Mouse (Mus musculus): Measurements from ENCODE around the gene Fam81a.

The Fam81a gene

DNA sequence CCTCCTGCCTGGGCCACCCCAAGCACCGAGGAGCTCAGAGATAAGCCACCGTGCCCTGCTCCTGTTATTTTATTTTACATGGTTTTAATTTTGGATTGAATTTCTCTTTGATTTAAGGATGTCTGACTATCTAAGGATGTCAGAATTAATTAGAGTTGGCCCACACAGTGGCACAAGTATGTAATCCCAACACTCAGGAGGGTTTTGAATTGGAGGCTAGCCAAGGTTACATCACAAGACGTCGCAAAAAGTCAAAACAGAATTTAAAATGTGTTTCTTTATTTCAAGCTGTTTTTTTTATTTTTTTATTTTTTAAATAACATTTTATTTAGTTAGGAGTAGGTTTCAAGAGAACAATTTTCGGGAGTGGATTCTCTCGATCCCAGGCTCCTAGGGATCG is 31.5 kb downstream of the Fam81a start:
- CTCF ChIA-PET = interaction anchor here (0.8 kb wide), 1 partner anchor 39 kb away, joined by 3 read pairs; no protein-coding TSS in a partner anchor

DNA sequence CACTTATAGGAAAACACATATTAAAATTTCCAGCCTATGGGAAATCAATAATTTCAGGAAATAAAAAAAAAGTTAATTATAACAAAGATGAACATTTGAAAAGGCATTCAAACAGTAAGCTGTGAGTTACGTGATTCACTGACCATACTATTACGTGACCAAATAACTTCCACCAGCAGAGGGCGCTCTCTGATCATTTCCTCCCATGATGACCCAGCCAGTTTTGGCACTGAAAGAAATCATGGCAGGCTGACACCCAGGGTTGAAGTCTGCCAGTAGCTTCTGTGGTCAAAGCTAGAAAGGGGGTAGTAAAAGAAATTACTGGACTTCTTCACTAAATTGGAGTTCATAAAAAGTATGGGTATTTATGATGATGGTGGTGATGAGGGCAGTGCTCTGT is 33.1 kb downstream of the Fam81a start:
- CTCF ChIA-PET = interaction anchor here (0.7 kb wide), 2 partner anchors 84 to 222 kb away, joined by 3 to 9 read pairs; no protein-coding TSS in a partner anchor

DNA sequence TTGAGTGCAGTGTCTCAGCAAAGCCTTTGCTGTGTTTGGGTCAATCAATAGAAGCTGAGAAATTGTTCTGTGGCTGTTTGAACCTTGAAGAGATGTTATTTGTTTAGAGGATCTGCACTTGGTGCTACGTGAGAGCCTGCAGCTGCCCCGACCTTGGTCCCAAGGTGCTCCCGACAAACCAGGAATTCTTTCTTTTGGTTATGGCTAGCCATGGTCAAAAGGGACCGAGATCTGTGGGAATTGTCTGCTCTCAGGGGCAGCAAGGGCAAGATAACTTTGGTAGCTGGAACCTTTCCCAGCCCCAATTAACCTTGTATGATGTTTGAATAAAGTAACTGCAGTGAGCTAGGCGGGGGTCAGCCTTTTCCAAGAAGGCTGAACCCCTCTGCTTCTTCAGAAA is 34.2 kb downstream of the Fam81a start:
- CTCF ChIA-PET = no interaction called here

DNA sequence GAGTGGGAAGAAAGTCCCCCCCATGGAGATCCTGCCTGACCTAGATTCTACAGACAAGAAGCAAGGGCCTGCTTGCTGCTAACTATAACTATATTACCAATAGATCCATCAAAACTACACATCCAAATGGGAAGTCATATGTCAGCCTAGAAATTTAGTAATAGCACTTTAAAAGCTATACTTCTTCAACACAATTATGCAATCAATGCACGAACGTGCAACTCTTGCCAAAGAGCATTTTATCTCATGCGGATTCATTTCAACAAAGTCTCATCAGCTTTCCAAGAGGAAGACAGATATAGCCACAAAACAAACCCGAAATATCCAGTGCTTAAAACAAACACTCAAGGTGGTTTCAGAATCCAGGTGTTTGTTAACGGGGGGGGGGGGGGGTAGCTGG is 36.8 kb downstream of the Fam81a start:
- CTCF ChIA-PET = interaction anchor here (0.6 to 0.7 kb wide), 2 partner anchors 9 to 16 kb away, joined by 5 to 10 read pairs; no protein-coding TSS in a partner anchor

DNA sequence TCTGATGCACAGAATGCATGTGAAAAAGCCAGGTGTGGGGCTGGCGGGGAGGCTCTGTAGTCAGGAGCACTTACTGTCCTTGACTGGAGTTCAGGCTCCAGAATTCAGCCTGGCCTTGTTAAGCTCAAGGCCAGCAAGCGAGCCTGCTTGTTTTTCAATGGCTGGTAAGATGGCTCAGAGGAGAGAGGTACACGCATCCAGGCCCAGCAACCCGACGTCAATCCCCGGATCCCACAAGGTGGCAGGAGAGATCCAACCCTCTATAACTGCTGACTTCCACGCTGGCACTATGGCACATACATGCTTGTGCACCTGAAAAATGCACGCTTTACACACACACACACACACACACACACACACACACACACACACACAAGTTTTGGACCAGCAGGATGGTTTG is 39.3 kb downstream of the Fam81a start:
- CTCF ChIA-PET = no interaction called here

DNA sequence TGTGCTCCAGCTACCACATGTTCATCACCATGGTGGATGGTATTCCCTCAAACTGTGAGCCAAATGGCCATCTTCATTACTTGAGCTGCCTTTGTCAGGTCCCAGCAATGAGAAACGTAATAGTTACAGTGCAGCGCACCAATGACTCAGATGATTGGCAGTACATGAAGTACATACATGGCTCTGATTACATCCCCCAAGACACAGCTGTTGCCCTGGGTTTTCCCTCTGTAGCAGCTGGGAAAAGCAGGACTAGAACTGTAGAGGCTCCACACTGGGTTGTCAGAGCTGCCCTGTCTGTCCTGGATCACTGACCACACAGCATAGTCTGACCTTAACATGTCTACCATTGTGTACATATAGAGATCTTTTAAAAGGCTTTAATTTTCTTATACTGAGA is 44.8 kb downstream of the Fam81a start:
- CTCF ChIA-PET = interaction anchor here (0.6 to 0.7 kb wide), 2 partner anchors 24 to 388 kb away, joined by 3 to 5 read pairs; no protein-coding TSS in a partner anchor

DNA sequence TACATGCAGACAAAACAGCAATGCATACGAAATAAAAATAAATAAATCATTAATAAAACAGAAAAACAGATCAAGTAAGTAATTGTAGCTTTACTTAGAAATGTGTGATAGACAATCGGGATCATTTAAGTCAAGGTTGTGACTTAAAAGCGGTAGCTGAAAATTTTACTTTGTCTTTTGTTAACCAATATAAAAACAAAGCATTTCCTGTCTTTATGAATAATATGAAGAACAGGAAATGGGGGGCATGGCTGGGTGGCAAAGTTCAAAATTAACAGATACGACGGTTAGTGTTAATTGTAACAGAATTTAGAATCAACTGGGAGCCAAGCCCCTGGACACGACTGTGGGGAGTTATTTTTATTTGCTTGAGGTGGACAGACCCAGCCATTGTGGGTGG is 47.3 kb downstream of the Fam81a start:
- CTCF ChIA-PET = no interaction called here

DNA sequence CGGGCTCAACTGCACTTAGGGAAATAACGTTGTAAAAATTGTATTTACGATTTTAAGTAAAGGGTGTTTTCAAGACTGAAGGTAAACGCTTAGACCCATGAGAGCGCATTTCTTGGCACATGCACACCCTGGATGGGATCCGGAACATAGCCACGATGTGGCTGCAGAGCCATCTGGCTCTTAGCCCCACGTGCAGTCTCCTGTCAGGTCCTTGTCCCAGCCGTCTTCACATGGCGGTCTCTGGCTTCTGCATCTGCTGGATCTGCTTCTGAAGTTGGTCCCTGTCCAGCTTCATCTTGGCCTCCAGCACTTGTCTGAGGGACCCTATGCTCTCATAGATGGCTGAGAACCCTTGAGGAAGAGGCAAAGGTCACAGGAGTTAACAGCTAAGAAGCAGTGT is 51.8 kb downstream of the Fam81a start:
- CTCF ChIA-PET = no interaction called here

DNA sequence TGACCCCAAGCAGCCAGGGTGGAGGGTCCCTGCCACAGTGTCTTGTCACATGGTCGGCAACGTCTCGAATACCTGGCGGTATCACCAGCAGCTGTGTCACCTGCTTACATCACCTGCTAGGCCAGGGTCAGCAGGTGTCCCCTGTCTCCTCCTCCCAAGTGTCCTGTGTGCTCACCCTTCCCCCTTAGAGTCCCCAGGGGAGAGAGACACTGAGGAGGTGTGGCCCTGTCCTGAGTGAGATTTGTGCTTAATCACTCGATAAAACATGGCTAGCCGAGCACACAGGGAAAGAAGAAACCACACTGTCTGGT is 53.6 kb downstream of the Fam81a start:
- CTCF ChIA-PET = no interaction called here

DNA sequence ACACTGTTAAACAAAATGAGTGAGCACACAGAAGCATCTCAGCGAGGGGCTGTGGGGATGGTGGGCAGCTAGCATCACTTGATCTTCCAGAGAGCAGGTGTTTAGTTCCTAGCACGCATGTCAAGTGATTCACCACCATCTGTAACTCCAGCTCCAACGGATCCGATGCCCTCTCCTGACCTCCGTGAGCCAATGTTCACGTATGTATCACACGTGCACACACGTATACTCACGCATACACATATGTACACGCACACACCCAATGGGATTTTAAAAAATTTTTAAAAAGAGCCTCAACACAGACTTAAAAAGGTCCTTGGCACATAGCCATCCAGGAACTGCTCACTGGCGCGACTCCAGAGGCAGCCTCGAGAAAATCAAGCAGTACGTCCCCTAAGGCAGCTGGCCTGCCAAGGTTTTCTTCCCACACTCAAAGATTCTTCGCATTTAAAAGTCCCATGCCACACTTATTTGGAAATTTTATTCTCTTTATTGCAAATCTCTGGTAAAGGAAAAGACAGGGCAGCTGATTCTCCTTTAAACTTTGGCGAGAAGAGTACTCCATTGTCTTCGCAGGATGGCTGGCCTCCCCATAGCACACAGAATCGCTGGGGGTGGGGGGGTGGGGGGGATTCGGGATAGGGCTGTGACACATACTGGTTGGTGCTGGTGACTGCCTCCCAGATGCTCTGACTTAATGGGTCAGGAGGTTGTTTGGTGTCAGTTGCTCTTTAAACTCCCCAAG is 54.1 kb downstream of the Fam81a start:
- CTCF ChIA-PET = no interaction called here

DNA sequence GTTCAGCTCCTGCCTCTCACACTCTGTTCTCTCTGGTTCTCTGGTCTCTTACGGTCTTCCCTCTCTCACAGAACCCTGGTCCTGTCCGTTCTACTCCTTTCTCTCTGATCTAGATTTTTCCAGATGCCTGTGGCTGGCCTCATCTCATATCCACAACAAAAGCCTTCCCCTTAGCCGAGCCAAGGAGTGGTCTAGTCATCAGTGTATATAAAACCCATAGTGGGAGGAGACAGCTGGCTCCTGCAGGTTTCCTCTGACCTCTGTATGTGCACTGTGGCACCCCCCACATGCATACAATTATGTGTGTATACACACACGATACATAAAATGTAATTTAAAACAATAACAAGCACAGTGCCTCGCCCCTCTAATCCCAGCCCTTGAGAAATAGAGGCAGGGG is 55.0 kb downstream of the Fam81a start:
- CTCF ChIA-PET = no interaction called here

DNA sequence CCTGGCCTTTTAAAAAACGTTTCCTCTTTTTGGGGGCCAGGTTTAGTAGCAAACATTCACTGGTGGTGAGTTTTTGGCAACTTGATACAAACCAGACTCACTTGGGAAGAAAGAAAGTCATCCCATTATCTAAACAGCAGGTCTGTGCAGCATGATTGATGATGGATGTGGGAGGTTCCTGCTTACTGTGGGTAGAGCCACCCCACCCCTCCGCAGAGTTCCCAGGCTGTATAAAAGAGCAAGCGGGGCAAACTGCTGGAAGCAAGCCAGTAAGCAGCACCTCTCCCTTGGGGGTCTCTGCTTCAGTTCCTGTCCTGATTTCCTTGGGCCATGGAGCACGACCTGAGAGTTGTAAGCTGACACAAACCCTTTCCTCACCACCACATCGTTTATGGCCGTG is 56.3 kb downstream of the Fam81a start:
- CTCF ChIA-PET = interaction anchor here (0.5 kb wide), 1 partner anchor 62 kb away, joined by 3 read pairs; no protein-coding TSS in a partner anchor

DNA sequence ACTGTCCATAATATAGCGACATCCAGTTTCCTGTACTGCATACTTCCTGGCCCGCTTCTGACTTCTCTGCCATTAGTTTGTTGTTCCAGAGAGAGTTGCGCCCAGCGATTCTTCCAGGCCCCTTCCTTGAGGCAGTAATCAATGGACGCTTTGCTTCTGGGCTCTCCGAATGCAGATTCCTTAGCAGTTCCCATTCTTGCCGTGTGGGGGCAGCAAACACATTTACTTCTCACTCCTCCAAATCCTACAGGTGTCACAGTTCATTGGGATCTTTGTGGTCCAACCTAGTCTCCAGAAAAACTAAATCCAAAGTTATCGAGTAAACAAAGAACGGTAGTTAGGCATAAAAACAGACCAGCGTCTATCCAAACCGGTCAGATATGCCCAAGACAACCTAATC is 58.3 kb downstream of the Fam81a start:
- CTCF ChIA-PET = no interaction called here

DNA sequence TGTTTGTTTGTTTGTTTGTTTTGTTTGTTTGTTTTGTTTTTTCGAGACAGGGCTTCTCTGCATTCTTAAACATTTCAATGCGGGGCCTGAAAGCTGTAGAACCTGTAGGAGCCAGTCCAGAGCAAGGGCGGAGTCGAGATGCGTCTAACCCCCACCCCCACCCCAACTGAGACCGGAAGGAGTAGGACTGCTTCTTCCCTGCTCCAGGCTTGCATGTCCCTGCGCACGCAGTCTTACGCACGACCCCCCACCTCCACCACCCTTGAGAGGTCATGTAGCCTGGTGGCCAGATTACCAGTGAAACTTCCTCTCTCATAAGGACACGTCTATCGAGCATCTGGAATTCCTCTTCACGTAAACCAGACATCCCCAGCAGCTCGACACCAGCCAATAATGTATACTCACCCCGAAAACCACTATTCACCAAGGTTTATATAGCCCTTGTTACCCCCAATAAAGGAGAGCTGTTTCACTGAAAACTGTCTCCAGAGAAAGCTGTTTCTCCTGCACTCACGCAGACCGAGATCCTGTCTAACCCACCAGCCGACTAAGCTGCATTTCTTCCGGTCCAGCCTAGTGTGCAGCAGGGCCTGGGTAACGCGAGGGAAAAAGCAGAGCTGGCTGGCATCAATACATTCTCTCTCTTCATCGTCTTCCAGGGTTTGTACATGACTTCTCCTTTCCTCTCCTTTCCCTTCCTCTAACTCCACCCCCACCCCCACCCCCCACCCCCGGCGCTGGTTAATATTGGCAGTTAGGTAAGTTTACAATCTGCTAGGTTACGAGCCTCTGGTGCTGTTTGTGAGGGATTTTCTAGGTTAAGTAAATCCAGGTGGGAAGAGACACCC is 59.8 kb downstream of the Fam81a start:
- CTCF ChIA-PET = interaction anchor here (0.6 to 2.2 kb wide), 2 partner anchors 64 to 1840 kb away, joined by 4 to 8 read pairs; no protein-coding TSS in a partner anchor

DNA sequence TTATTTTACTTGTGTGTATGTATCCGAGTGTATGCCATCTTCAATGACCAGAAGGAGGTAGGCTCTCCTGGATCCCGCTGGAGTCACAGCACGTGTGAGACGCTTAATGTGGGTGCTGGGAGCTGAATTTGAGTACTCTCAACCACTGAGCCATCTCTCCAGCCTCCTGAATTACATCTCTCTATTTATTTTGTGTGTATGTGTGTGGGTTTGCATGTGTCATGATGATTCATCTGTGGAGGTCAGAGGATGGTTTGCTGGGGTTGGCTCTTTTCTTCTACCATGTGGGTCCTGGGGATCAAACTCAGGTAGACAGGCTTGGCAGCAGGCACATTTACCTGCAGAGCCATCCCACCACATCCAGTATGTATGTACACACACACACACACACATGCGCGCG is 60.6 kb downstream of the Fam81a start:
- CTCF ChIA-PET = interaction anchor here (2.2 kb wide), 1 partner anchor 63 kb away, joined by 8 read pairs; no protein-coding TSS in a partner anchor

DNA sequence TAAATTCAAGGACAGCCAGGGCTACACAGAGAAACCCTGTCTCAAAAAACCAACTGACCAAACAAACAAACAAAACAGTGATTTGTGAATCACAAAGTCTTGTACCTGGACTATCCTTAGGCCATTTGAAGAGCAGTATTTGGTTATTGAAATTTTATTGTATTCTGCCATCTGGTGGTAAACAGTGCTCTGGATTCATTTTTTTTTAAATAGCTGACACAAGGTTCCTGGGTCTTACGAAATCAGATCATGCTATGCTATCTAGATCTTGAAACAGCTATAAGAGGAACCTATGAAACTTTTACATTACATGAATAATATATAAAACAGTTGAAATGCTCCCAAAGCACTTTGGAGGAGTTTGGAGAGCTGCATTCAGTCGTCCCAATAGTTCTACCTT is 61.4 kb downstream of the Fam81a start:
- CTCF ChIA-PET = interaction anchor here (0.5 to 2.2 kb wide), 2 partner anchors 19 to 62 kb away, joined by 8 read pairs; no protein-coding TSS in a partner anchor

DNA sequence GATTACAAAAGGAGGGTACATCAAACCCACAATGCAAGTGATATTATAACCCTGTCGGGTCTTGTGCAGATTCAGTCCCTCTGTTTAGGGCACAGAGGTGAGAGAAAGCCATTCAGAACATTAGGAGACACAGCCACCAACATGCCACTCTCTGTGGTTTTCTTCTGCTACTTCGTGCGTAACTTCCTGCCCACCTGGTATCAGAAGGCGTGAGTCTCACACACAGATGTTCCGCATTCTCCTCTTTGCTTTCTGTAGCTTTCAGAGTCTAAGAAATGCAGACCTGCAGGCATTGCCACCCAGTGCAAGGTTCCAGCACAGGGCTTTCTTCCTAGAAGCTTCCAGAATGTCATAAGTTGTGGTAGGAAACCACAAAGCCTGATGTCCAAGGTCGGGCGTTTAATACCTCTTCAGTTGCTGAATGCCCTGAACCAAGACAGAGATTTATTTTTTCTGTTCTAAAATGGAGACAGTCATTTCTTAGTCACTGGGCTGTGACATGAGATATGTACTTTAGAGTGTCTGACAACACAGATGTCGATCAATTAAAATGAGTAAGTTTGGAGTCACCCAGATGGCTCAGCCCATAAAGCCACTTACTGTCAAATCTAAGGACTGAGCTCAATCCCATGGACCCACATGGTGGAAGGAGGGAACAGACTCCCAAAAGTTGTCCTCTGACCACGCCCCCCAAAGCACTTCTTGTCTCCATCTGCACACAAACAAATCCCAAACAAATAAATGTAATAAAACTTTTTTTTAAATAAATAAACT is 62.1 kb downstream of the Fam81a start:
- CTCF ChIA-PET = interaction anchor here (0.5 to 2.2 kb wide), 3 partner anchors 52 to 790 kb away, joined by 3 to 8 read pairs (median 3); no protein-coding TSS in a partner anchor

DNA sequence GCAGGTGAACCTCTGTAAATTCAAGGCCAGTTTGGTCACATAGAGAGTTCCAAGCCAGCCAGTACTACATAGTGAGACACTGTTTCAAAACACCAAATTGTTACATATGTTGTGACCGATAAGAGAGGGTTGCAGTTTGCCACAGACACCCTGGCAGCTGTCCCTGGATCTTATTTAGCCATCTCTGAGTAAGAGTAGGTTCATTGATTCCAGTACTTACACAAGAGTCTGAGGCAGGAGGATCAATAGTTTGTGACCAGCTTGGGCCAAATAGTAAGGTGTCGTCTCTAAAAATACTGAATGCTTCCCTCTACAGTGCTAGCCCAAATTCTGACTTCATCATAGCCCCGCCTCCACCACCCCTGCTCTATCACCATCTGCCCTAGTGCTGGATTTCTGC is 64.3 kb downstream of the Fam81a start:
- CTCF ChIA-PET = interaction anchor here (0.6 kb wide), 1 partner anchor 60 kb away, joined by 3 read pairs; no protein-coding TSS in a partner anchor

DNA sequence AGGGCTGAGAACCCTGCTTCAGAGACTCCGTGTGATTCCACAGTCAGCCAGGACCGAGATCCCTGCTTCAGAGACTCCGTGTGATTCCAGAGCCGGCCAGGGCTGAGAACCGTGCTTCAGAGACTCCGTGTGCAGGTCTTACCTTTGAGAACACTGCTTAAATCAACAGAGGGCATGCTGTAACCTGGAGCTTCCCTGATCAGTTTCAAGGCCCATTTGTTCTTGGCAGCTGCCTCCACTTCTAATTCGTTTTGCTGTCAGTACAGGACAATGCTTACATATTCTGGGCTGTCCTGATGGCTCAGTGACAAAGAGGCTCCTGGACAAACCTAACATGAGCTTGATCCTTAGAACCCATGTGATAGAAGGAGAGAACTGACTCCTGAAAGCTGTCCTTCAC is 65.2 kb downstream of the Fam81a start:
- CTCF ChIA-PET = interaction anchor here (0.6 kb wide), 3 partner anchors 20 to 273 kb away, joined by 3 to 4 read pairs (median 3); no protein-coding TSS in a partner anchor

DNA sequence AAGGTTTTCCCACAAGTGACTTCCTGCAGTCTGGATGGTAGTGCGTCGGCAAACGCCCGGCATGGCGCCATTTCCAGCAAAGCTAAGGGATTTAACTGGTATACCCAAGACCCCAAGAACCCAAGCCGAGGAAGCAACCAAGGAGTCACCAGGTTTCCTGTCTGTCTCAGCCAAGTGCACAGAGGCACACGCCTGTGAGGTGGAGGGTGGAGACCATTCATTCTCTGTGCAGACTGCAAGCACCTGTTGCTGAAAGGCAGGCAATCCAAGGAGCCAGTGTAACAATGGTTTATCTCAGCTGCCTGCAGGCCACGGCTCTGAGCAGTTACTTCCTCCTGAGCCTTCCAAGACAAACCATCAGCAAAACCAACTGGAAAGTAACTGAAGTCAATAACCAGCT is 70.0 kb downstream of the Fam81a start:
- CTCF ChIA-PET = interaction anchor here (0.7 kb wide), 1 partner anchor 79 kb away, joined by 9 read pairs; no protein-coding TSS in a partner anchor

DNA sequence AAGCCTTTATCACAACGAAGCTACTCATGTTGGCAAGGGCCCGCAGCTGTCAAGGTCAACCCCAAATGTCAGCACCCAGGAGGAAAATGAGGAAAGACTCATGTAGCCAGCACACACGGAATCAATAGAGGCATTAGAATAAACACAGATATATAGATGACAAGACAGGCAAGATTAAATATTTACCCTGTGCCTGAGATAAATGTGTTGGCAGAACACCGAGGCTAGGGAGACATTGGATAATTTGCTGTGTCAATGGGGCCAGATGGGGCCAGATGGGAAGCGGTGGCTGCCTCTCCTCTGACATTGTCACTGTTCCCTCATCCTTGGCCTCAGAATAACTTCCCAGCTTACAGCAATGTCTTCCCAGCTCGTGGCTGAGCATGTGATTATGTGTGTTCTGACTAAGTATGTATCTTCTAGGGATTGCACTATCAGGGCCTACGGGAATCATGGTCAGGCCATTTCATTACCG is 72.4 kb downstream of the Fam81a start:
- CTCF ChIA-PET = interaction anchor here (0.5 kb wide), 1 partner anchor 1906 kb away, joined by 3 read pairs; no protein-coding TSS in a partner anchor

Data from spleen, embryonic (tissue).